Mouse (Mus musculus): ENCODE measurements around the gene Cst3. TPM values are rescaled to one million over a fixed set of nuclear protein-coding genes. Genes with fewer than 3 reads are reported as not detected.

The Cst3 gene
- 457 and 677 TPM in 2 replicates for total RNA-seq (2014; rRNA removed)
- polyA plus RNA-seq (2015; fragmentation: Nextera tagmentation; extraction: Ambion mirVana) = 1,077 and 1,177 TPM in 2 replicates

DNA sequence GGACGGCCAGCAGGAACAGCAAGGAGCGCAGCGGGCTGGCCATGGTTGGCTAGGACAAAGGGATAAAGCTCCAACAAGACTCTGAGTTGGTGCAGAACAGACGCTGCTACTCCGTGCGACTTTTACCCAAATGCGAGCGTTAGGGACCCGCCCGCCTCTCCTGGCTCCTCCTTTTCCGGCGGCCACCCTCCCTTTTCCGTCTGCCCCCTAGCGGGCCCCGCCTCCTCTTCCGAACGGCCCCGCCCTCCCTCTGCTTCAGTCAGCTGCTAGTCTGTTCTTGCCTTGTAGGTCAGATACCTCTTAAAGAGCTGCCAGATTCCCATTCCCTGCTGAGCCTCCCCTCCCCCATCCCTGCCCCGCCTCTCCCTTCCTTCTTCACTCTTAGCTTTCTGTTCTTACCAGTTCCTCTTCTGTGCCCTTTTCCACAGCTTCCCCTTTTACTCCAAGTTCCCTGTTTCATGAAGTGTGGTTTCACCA is at the start of gene Cst3:
TSS of gene Cst3 (minus strand) at position 358 of the 477 bp plus-strand sequence.
- WGBS = 2% methylated on average over 14 of the region's 19 CpGs
- TF ChIP-seq CTCF (IDR thresholded peaks at IDR 0.05) = peak; percentile 64

DNA sequence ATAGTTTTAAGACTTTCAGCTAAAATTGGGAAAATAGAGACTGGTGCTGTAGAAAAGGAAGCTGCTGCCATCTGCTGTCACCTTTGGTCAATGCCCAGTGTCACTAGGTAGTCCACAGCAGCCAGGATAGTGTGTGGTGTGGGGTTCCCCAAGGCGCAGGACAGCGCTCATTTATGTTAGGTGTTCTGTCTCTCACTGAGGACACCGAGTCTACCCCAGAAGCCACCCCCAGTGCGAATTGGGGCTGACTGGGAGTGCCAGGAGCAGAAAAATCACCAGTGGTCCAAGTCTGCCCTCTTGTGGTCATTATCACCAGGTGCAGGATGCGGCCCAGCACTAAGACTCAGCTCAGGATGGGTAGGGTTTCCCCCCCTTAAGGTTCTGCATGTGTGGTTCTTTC is 26.8 kb upstream of the Cst3 start:
- Histone ChIP-seq H3K4me3 (ENCODE audit: low read depth, low read length) (no peak overlapping the region), H3K9ac (replicated peaks; ENCODE audit: low read length, poor library complexity, severe bottlenecking) (no peak overlapping the region), H3K4me2 (ENCODE audit: low read depth, low read length, poor library complexity, severe bottlenecking) (no peak overlapping the region), H3K9me3 (ENCODE audit: low read length) (no peaks in the 10 kb centered on the region), H3K36me3 (ENCODE audit: insufficient read depth, low read length) (no peaks in the 10 kb centered on the region), H3K27me3 (ENCODE audit: insufficient read depth, low read length) (no peaks in the 10 kb centered on the region), H3K4me1 (ENCODE audit: insufficient read depth, low read length) (no peaks in the 10 kb centered on the region), H3K27ac (ENCODE audit: low read depth, low read length) (no peak overlapping the region)
- TF ChIP-seq CTCF (IDR thresholded peaks at IDR 0.05) = peak; percentile 77
- ATAC-seq (ENCODE audit: low FRiP score) = peak; percentile 62; the same call in 1 of the 2 replicates
- peak; percentile 50 for DNase-seq (ENCODE audit: low spot score)
- 14% methylated on average over 5 of the region's 5 CpGs for WGBS

More for the DNA sequence above, at the start of gene Cst3:
- Histone ChIP-seq H3K4me2 (ENCODE audit: low read depth, low read length, poor library complexity, severe bottlenecking) (peak within 1 kb of the TSS; percentile 79), H3K27ac (ENCODE audit: low read depth, low read length) (peak within 1 kb of the TSS; percentile 83), H3K9me3 (ENCODE audit: low read length) (no peaks in the 10 kb centered on the region), H3K4me1 (ENCODE audit: insufficient read depth, low read length) (peaks cover 22% of the 10 kb centered on the region), H3K9ac (replicated peaks; ENCODE audit: low read length, poor library complexity, severe bottlenecking) (peak within 1 kb of the TSS; percentile 90), H3K4me3 (ENCODE audit: low read depth, low read length) (peak within 1 kb of the TSS; percentile 95), H3K36me3 (ENCODE audit: insufficient read depth, low read length) (peaks cover 10% of the 10 kb centered on the region), H3K27me3 (ENCODE audit: insufficient read depth, low read length) (no peaks in the 10 kb centered on the region)
- ATAC-seq (ENCODE audit: low FRiP score) (peak; percentile 95), DNase-seq (ENCODE audit: low spot score) (peak; percentile 88)

DNA sequence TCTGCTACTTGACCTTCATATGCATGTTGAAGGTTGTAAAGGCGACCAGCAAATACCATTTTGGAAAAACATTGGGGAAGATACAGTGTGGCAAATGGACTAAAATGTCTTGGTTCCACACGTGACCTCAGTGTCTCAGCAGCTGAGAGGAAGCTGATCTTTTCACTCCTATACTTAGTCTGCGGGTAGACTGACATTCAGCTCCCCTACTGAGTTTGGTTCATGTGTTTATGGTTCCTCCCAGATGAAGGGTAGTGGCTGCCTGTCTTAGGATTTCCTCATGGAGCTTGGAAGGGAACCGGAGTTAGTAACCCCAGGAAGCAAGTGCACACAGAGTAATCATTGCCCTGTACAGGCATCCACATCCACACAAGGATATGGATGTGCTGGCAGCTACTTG is 24.8 kb upstream of the Cst3 start:
- H3K9me3 ChIP-seq (ENCODE audit: low read length) = no peaks in the 10 kb centered on the region
- H3K9ac ChIP-seq (replicated peaks; ENCODE audit: low read length, poor library complexity, severe bottlenecking) = no peak overlapping the region
- no peak overlapping the region for H3K4me3 ChIP-seq (ENCODE audit: low read depth, low read length)
- ATAC-seq (ENCODE audit: low FRiP score) (no peak), DNase-seq (ENCODE audit: low spot score) (no peak)
- no peak for TF ChIP-seq CTCF (IDR thresholded peaks at IDR 0.05)
- no peak overlapping the region for H3K4me2 ChIP-seq (ENCODE audit: low read depth, low read length, poor library complexity, severe bottlenecking)
- H3K36me3 ChIP-seq (ENCODE audit: insufficient read depth, low read length) = no peaks in the 10 kb centered on the region
- no peaks in the 10 kb centered on the region for H3K4me1 ChIP-seq (ENCODE audit: insufficient read depth, low read length)
- 63% methylated on average over 4 of the region's 4 CpGs for WGBS
- H3K27me3 ChIP-seq (ENCODE audit: insufficient read depth, low read length) = no peaks in the 10 kb centered on the region
- no peak overlapping the region for H3K27ac ChIP-seq (ENCODE audit: low read depth, low read length)

- H3K27ac ChIP-seq (ENCODE audit: low read depth, low read length) = no peak overlapping the region
- no peak overlapping the region for H3K4me2 ChIP-seq (ENCODE audit: low read depth, low read length, poor library complexity, severe bottlenecking)
- 90% methylated on average over 1 of the region's 1 CpGs for WGBS
- DNase-seq (ENCODE audit: low spot score) (no peak), ATAC-seq (ENCODE audit: low FRiP score) (no peak)
- no peak overlapping the region for H3K9ac ChIP-seq (replicated peaks; ENCODE audit: low read length, poor library complexity, severe bottlenecking)
- H3K36me3 ChIP-seq (ENCODE audit: insufficient read depth, low read length) = no peaks in the 10 kb centered on the region
- H3K4me3 ChIP-seq (ENCODE audit: low read depth, low read length) = no peak overlapping the region
- H3K4me1 ChIP-seq (ENCODE audit: insufficient read depth, low read length) = no peaks in the 10 kb centered on the region
- no peak for TF ChIP-seq CTCF (IDR thresholded peaks at IDR 0.05)
- no peaks in the 10 kb centered on the region for H3K9me3 ChIP-seq (ENCODE audit: low read length)
- no peaks in the 10 kb centered on the region for H3K27me3 ChIP-seq (ENCODE audit: insufficient read depth, low read length)
These were observed 20.7 kb upstream of the Cst3 start for GRCm38 (mm10) chr2:148896219-148896618.

DNA sequence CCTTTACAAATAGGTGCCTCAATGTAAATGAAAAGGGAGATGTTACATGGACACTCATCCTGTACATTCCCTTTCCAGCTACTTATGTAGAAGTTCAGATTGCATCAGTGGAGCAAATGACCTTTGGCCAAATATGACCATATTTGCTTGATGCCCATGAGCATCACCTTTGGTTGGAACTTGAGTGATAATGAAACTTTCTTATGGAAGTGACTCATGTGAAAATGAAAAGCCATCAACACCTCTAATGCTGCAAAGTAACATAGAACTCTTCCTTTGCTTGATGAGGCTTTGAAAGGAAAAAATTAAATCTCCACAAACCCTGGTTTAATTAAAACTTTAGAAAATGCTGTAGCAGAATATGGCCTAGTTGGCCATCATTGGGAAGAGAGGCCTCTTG is 17.6 kb upstream of the Cst3 start:
- no peak for TF ChIP-seq CTCF (IDR thresholded peaks at IDR 0.05)
- no peak overlapping the region for H3K4me2 ChIP-seq (ENCODE audit: low read depth, low read length, poor library complexity, severe bottlenecking)
- no peak overlapping the region for H3K4me3 ChIP-seq (ENCODE audit: low read depth, low read length)

DNA sequence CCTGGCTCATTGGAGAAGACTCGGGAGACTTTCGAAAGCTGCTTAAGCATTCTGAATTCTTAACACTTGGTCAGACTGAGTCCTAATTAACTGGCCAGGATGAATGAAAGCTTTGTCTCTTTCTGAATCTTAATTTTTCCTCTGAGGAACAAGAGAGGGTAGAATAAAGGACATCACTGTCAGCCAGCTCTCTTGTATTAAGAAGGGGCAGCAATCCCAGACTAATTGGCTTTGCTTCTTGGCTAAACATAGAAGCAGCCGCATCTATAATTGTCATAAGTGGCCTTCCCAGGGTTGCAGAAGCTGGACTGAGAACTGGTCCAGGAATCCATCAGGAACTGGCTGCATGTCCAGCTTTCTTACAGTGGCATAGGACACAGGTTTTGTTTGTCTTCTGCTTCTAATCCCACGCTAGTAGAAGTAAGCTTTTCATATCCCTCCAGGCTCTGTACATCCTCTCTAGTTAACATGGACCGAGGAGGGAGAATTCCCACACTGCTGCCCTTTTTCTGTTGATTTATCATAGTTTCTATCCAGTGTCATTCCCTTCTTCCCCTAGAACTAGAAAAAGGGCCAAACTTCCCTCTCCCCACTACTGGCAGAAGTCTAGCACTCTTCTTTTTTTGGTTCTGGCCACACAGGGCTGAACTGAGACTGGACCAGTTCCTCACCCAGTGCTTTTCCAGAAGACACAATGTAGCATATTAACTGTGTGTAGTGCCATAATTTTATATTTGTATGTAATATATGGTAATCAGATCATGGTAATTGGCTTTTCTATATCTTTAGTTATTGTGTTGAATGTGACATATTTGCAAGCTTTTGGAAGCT is 14.7 kb upstream of the Cst3 start:
- Histone ChIP-seq H3K36me3 (ENCODE audit: insufficient read depth, low read length) (no peaks in the 10 kb centered on the region), H3K27me3 (ENCODE audit: insufficient read depth, low read length) (no peaks in the 10 kb centered on the region), H3K9ac (replicated peaks; ENCODE audit: low read length, poor library complexity, severe bottlenecking) (no peak overlapping the region), H3K4me2 (ENCODE audit: low read depth, low read length, poor library complexity, severe bottlenecking) (no peak overlapping the region), H3K27ac (ENCODE audit: low read depth, low read length) (peak overlapping the region; percentile 27), H3K9me3 (ENCODE audit: low read length) (no peaks in the 10 kb centered on the region), H3K4me3 (ENCODE audit: low read depth, low read length) (no peak overlapping the region), H3K4me1 (ENCODE audit: insufficient read depth, low read length) (no peaks in the 10 kb centered on the region)
- peak; percentile 89 for ATAC-seq (ENCODE audit: low FRiP score)
- peak; percentile 91 for DNase-seq (ENCODE audit: low spot score)
- no peak for TF ChIP-seq CTCF (IDR thresholded peaks at IDR 0.05)
- 15% methylated on average over 5 of the region's 5 CpGs for WGBS

More for the DNA sequence above, 17.6 kb upstream of the Cst3 start:
- Histone ChIP-seq H3K9me3 (ENCODE audit: low read length) (no peaks in the 10 kb centered on the region), H3K27me3 (ENCODE audit: insufficient read depth, low read length) (no peaks in the 10 kb centered on the region), H3K4me1 (ENCODE audit: insufficient read depth, low read length) (no peaks in the 10 kb centered on the region), H3K9ac (replicated peaks; ENCODE audit: low read length, poor library complexity, severe bottlenecking) (no peak overlapping the region), H3K27ac (ENCODE audit: low read depth, low read length) (no peak overlapping the region), H3K36me3 (ENCODE audit: insufficient read depth, low read length) (no peaks in the 10 kb centered on the region)
- DNase-seq (ENCODE audit: low spot score) (no peak), ATAC-seq (ENCODE audit: low FRiP score) (no peak)
